Mouse (Mus musculus): Measurements from ENCODE around the gene Braf. TPM values are rescaled to one million over a fixed set of nuclear protein-coding genes. Genes with fewer than 3 reads are reported as not detected.

Braf gene
- polyA plus RNA-seq, 1 experiment: 49.5 TPM

- H3K4me1 ChIP-seq (ENCODE audit: control insufficient read depth, insufficient read depth, low read length): peaks cover 3% of the 10 kb centered on the region; the same call in 1 of the 2 replicates
- TF ChIP-seq CTCF (IDR thresholded peaks at IDR 0.05; ENCODE audit: control insufficient read depth, insufficient read depth, insufficient replicate concordance, low read depth, low read length) (no peak), POLR2A (IDR thresholded peaks at IDR 0.05; ENCODE audit: control insufficient read depth, low read depth, low read length) (no peak)
These were observed 2.8 kb upstream of the Braf start for GRCm38 (mm10) chr6:39728095-39728494.

GRCm38 (mm10) chr6:39726149-39726548 lies 886 bp upstream of the Braf start:
- Histone ChIP-seq H3K36me3 (ENCODE audit: control insufficient read depth, insufficient read depth, low read length) (no peaks in the 10 kb centered on the region), H3K4me3 (ENCODE audit: control insufficient read depth, low read depth, low read length) (peak overlapping the region; percentile 29; the same call in 1 of the 2 replicates), H3K4me1 (ENCODE audit: control insufficient read depth, insufficient read depth, low read length) (peaks cover 3% of the 10 kb centered on the region; the same call in 1 of the 2 replicates), H3K27ac (ENCODE audit: control insufficient read depth, insufficient read depth, low read depth, low read length) (no peak overlapping the region), H3K27me3 (ENCODE audit: control insufficient read depth, insufficient read depth, low read length) (no peaks in the 10 kb centered on the region)
- TF ChIP-seq POLR2A (IDR thresholded peaks at IDR 0.05; ENCODE audit: control insufficient read depth, low read depth, low read length) (no peak), CTCF (IDR thresholded peaks at IDR 0.05; ENCODE audit: control insufficient read depth, insufficient read depth, insufficient replicate concordance, low read depth, low read length) (no peak)

More at GRCm38 (mm10) chr6:39728095-39728494, 2.8 kb upstream of the Braf start:
- no peak overlapping the region for H3K27ac ChIP-seq (ENCODE audit: control insufficient read depth, insufficient read depth, low read depth, low read length)
- H3K4me3 ChIP-seq (ENCODE audit: control insufficient read depth, low read depth, low read length): no peak overlapping the region
- no peaks in the 10 kb centered on the region for H3K27me3 ChIP-seq (ENCODE audit: control insufficient read depth, insufficient read depth, low read length)
- H3K36me3 ChIP-seq (ENCODE audit: control insufficient read depth, insufficient read depth, low read length): no peaks in the 10 kb centered on the region

GRCm38 (mm10) chr6:39724542-39724865 lies 759 bp downstream of the Braf start:
- Histone ChIP-seq H3K4me1 (ENCODE audit: control insufficient read depth, insufficient read depth, low read length) (peaks cover 3% of the 10 kb centered on the region; the same call in 1 of the 2 replicates), H3K27ac (ENCODE audit: control insufficient read depth, insufficient read depth, low read depth, low read length) (peak overlapping the region; percentile 81)
- TF ChIP-seq POLR2A (IDR thresholded peaks at IDR 0.05; ENCODE audit: control insufficient read depth, low read depth, low read length) (no peak; the same call in 1 of the 2 replicates), CTCF (IDR thresholded peaks at IDR 0.05; ENCODE audit: control insufficient read depth, insufficient read depth, insufficient replicate concordance, low read depth, low read length) (no peak)

GRCm38 (mm10) chr6:39724071-39724470 lies 1.2 kb downstream of the Braf start:
- TF ChIP-seq POLR2A (IDR thresholded peaks at IDR 0.05; ENCODE audit: control insufficient read depth, low read depth, low read length) (no peak), CTCF (IDR thresholded peaks at IDR 0.05; ENCODE audit: control insufficient read depth, insufficient read depth, insufficient replicate concordance, low read depth, low read length) (no peak)
- Histone ChIP-seq H3K27ac (ENCODE audit: control insufficient read depth, insufficient read depth, low read depth, low read length) (no peak overlapping the region), H3K36me3 (ENCODE audit: control insufficient read depth, insufficient read depth, low read length) (no peaks in the 10 kb centered on the region), H3K27me3 (ENCODE audit: control insufficient read depth, insufficient read depth, low read length) (no peaks in the 10 kb centered on the region), H3K4me1 (ENCODE audit: control insufficient read depth, insufficient read depth, low read length) (peaks cover 3% of the 10 kb centered on the region; the same call in 1 of the 2 replicates), H3K4me3 (ENCODE audit: control insufficient read depth, low read depth, low read length) (peak overlapping the region; percentile 93)

More at GRCm38 (mm10) chr6:39724542-39724865, 759 bp downstream of the Braf start:
- Histone ChIP-seq H3K36me3 (ENCODE audit: control insufficient read depth, insufficient read depth, low read length) (no peaks in the 10 kb centered on the region), H3K27me3 (ENCODE audit: control insufficient read depth, insufficient read depth, low read length) (no peaks in the 10 kb centered on the region), H3K4me3 (ENCODE audit: control insufficient read depth, low read depth, low read length) (peak overlapping the region; percentile 93)

- H3K36me3 ChIP-seq (ENCODE audit: control insufficient read depth, insufficient read depth, low read length): no peaks in the 10 kb centered on the region; the same call in 1 of the 2 replicates
- H3K27ac ChIP-seq (ENCODE audit: control insufficient read depth, insufficient read depth, low read depth, low read length): no peak overlapping the region
- no peak overlapping the region for H3K4me3 ChIP-seq (ENCODE audit: control insufficient read depth, low read depth, low read length)
- TF ChIP-seq CTCF (IDR thresholded peaks at IDR 0.05; ENCODE audit: control insufficient read depth, insufficient read depth, insufficient replicate concordance, low read depth, low read length): no peak
- H3K27me3 ChIP-seq (ENCODE audit: control insufficient read depth, insufficient read depth, low read length): no peaks in the 10 kb centered on the region
- H3K4me1 ChIP-seq (ENCODE audit: control insufficient read depth, insufficient read depth, low read length): no peaks in the 10 kb centered on the region
These were observed 6.7 kb downstream of the Braf start for GRCm38 (mm10) chr6:39718567-39718966.

GRCm38 (mm10) chr6:39717049-39717448 lies 8.2 kb downstream of the Braf start:
- TF ChIP-seq CTCF (IDR thresholded peaks at IDR 0.05; ENCODE audit: control insufficient read depth, insufficient read depth, insufficient replicate concordance, low read depth, low read length) (no peak), POLR2A (IDR thresholded peaks at IDR 0.05; ENCODE audit: control insufficient read depth, low read depth, low read length) (no peak)
- Histone ChIP-seq H3K36me3 (ENCODE audit: control insufficient read depth, insufficient read depth, low read length) (no peaks in the 10 kb centered on the region; the same call in 1 of the 2 replicates), H3K27ac (ENCODE audit: control insufficient read depth, insufficient read depth, low read depth, low read length) (no peak overlapping the region), H3K27me3 (ENCODE audit: control insufficient read depth, insufficient read depth, low read length) (no peaks in the 10 kb centered on the region), H3K4me1 (ENCODE audit: control insufficient read depth, insufficient read depth, low read length) (no peaks in the 10 kb centered on the region), H3K4me3 (ENCODE audit: control insufficient read depth, low read depth, low read length) (no peak overlapping the region)

GRCm38 (mm10) chr6:39714341-39714740 lies 10.9 kb downstream of the Braf start:
- H3K27ac ChIP-seq (ENCODE audit: control insufficient read depth, insufficient read depth, low read depth, low read length): no peak overlapping the region
- no peaks in the 10 kb centered on the region for H3K4me1 ChIP-seq (ENCODE audit: control insufficient read depth, insufficient read depth, low read length)
- H3K4me3 ChIP-seq (ENCODE audit: control insufficient read depth, low read depth, low read length): no peak overlapping the region
- no peaks in the 10 kb centered on the region; the same call in 1 of the 2 replicates for H3K36me3 ChIP-seq (ENCODE audit: control insufficient read depth, insufficient read depth, low read length)
- no peaks in the 10 kb centered on the region for H3K27me3 ChIP-seq (ENCODE audit: control insufficient read depth, insufficient read depth, low read length)
- TF ChIP-seq POLR2A (IDR thresholded peaks at IDR 0.05; ENCODE audit: control insufficient read depth, low read depth, low read length) (no peak), CTCF (IDR thresholded peaks at IDR 0.05; ENCODE audit: control insufficient read depth, insufficient read depth, insufficient replicate concordance, low read depth, low read length) (no peak)

- no peak for TF ChIP-seq CTCF (IDR thresholded peaks at IDR 0.05; ENCODE audit: control insufficient read depth, insufficient read depth, insufficient replicate concordance, low read depth, low read length)
- TF ChIP-seq POLR2A (IDR thresholded peaks at IDR 0.05; ENCODE audit: control insufficient read depth, low read depth, low read length): no peak
- Histone ChIP-seq H3K27me3 (ENCODE audit: control insufficient read depth, insufficient read depth, low read length) (no peaks in the 10 kb centered on the region), H3K36me3 (ENCODE audit: control insufficient read depth, insufficient read depth, low read length) (no peaks in the 10 kb centered on the region; the same call in 1 of the 2 replicates), H3K27ac (ENCODE audit: control insufficient read depth, insufficient read depth, low read depth, low read length) (no peak overlapping the region), H3K4me3 (ENCODE audit: control insufficient read depth, low read depth, low read length) (no peak overlapping the region), H3K4me1 (ENCODE audit: control insufficient read depth, insufficient read depth, low read length) (no peaks in the 10 kb centered on the region)
These were observed 11.9 kb downstream of the Braf start for GRCm38 (mm10) chr6:39713399-39713798.

Data from testis, adult 2 months (tissue).